Mouse (Mus musculus) adrenal gland, postnatal 14 days (tissue): ENCODE data around the gene Klhdc10. TPM values are rescaled to one million over a fixed set of nuclear protein-coding genes. Genes with fewer than 3 reads are reported as not detected.

Source experiments
- DNase-seq: peaks from one replicate; pipeline ENCODE4 v3.0.0; 2021; ENCODE audit warnings: mixed read lengths
- total RNA-seq: library from RNA; stranded (reverse); gene quantifications from 2 replicates; pipeline ENCODE4 v1.2.3, GENCODE M21; 2021

Klhdc10 gene
- total RNA-seq, 1 experiment from 2014 or later, result 72.4 TPM

- no peak for DNase-seq
Measured at GRCm38 (mm10) chr6:30402091-30402491, 423 bp downstream of the Klhdc10 start.

DNA sequence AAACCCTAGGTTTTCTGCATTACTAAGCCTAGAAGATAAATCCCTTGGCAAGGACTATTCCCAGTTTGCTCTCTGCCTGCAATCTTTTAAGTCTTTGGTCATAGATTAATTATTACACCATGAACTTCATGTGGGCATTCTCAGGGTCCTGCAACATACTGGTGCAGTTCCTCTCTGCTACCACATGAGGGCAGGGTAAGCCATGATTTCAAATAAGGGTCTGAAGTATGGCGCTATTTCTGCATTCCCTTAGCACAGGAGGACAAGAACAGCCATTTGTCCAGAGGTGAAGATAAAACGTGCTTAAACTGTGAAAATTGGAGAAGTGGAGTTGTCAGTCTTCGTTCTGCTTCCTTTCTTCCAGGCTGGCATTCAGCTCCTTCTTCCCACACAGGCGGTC lies 1.8 kb downstream of the Klhdc10 start:
- peak; percentile 81 for DNase-seq

GRCm38 (mm10) chr6:30404671-30405070 lies 3.0 kb downstream of the Klhdc10 start:
- no peak for DNase-seq

DNA sequence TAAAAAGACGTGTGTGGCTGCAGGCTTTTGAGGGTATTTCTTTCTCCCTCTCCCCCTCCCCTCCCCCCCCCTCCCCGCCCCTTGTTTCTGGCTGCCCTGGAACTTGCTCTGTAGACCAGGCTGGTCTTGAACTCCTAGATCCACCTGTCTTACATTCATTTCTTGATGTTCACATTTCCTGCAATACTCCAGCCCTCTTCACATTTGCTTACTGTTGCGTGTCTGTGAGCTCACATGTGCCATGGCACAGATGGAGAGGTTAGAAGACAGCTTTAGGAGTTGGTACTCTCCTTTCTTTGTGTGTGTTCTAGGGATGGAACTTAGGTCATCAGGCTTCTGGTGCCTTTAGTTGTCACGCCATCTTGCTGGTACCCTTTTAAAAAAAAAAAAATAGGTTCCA lies 6.6 kb downstream of the Klhdc10 start:
- DNase-seq, result no peak

GRCm38 (mm10) chr6:30409399-30410093 lies 7.9 kb downstream of the Klhdc10 start:
- DNase-seq, result no peak

GRCm38 (mm10) chr6:30411311-30411710 lies 9.6 kb downstream of the Klhdc10 start:
- DNase-seq, result peak; percentile 20

- no peak for DNase-seq
Measured at GRCm38 (mm10) chr6:30416126-30416525, 14.5 kb downstream of the Klhdc10 start.

DNA sequence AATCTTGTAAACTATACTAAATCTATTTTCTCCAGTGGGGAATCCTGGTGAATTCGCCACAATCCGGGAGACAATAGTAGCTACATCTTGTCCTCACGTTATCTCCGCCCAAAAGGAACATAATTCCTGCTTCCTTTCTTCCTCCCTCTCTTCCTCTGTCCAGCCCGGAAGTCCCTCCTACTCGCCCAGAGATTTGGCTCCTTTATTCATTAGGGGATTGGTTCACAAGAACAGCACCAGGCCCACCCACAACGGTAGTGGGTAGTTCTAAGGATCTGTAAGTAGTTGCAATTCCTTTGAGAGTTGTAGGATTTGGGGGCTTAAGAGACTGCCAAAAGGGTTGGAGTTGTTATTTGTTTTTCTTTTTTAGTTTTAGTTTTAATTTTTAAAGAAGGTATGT lies 15.1 kb downstream of the Klhdc10 start:
- DNase-seq, result no peak

GRCm38 (mm10) chr6:30432461-30433192 lies 31.0 kb downstream of the Klhdc10 start:
- DNase-seq, result no peak

- no peak for DNase-seq
Measured at GRCm38 (mm10) chr6:30436476-30436875, 34.8 kb downstream of the Klhdc10 start.

DNA sequence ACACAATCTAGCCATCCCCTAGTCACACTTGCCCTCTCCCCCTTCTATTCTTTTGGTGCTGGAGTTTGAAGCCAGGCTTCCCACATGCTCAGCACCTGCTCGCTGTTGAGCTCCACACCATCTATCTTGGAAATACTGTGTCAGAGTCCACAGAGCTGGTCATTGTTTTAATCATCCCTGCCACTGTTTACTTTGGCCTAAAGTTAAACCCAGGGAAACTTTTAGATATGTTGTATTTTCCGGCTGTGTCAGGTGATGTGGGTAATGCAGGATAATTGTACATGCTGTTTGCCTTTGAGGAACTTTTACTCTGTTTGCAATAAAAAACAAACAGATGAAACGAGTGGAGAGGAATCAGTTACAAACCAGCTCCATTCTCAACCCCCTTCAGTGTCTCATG lies 35.4 kb downstream of the Klhdc10 start:
- DNase-seq, result no peak

DNA sequence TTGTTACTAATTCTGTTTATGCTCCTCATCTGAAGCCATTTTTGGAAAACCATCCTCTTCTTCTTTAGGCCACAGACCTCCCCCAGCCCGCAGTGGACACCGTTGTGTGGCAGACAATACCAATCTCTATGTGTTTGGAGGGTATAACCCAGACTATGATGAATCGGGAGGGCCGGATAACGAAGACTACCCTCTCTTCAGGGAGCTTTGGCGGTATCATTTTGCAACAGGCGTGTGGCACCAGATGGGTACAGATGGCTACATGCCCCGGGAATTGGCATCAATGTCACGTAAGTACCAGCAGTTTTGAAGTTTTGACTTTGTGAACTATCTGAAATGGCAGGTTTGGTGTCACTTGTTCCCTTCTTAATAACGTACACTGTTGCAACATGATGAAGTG lies 37.9 kb downstream of the Klhdc10 start:
- no peak for DNase-seq

GRCm38 (mm10) chr6:30456991-30457390 lies 55.3 kb downstream of the Klhdc10 start:
- DNase-seq, result no peak

DNA sequence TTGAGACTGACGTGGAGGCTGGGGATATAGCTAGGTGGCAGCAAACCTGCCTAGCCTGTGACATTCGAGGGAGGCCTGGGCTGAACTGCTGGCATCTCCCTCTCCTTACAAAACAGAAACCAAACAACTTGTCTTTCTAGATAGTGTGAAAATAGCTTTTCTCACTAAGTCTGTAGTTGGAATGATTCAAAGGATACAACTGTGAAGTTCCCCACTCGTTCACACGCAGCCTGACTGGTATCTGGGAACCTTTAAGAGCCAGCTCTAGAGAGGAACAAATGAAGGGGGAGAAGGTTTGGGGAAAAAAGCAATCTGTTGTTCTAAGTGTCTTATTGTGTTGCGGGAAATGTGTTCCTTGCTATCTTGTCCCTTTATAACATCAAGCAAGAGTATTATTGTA lies 57.0 kb downstream of the Klhdc10 start:
- no peak for DNase-seq

GRCm38 (mm10) chr6:30459056-30459747 lies 57.5 kb downstream of the Klhdc10 start:
- DNase-seq, result no peak

DNA sequence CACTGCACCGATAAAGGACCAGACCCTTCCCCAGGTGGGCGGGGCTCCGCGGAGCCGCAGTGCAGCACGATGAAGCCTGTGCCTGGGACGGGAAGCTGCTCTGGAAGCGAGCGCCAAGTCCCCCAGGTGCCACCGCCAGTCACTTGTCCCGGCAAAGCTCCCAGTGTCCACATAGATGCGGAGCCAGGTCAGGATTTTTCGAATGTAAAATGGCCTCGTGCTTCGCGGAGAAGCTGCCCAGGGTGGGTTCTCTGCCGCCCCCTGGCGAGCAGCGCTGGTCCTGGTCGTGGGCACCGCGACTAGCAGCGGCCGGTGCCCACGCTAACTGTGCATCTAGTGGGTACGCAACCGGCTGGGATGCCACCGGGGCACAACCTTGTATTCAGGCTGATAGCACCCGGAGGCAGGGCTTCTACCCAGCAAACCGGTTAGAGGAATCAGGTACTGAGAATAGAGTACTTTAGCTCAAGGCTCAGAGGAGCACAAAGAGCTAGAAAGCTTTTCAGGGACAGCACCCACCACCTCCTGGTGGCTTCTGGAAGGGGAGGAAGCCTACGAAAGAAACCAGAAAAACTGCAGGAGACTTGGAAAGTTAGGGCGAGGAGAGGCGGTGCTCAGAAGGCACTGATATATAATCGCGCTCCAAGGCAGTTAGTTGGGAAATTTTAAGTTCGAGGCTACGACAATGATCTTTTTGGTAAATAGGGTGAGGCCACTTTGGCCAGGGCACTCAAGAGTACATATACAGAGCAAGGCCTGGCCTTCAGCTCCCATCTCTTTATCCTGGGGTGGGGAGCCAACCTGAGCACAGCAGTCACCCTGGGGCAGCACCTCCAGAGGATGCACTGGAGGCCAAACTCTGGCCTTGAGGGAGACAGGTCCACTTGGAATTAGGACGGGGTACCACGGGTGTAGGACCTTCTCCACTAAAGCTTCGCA lies 58.4 kb downstream of the Klhdc10 start:
- DNase-seq, result peak; percentile 91

- peak; percentile 76 for DNase-seq
Measured at GRCm38 (mm10) chr6:30460750-30461446, 59.2 kb downstream of the Klhdc10 start.

- DNase-seq, result no peak
Measured at GRCm38 (mm10) chr6:30461755-30462344, 60.2 kb downstream of the Klhdc10 start.

DNA sequence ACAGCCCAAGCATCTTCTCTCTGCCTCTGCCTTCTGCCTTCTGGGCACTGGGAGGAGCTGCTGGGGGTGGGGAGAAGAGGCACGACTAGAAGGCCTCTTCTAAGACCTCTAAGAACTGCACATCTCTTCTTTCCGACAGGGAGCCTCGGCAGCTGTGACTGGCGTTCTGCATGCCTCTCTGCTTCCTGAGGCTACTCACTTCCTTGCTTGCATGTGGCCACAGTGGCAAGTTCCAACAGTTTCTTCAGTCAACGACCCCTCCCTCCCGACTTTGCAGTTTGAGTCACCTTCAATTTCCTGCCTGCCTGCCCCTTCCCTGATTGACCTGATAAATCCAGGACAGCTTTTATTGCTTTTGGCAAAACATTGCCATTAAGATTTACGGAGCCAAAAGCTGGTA lies 61.2 kb downstream of the Klhdc10 start:
- DNase-seq, result no peak

GRCm38 (mm10) chr6:30465586-30465985 lies 63.9 kb downstream of the Klhdc10 start:
- no peak for DNase-seq

DNA sequence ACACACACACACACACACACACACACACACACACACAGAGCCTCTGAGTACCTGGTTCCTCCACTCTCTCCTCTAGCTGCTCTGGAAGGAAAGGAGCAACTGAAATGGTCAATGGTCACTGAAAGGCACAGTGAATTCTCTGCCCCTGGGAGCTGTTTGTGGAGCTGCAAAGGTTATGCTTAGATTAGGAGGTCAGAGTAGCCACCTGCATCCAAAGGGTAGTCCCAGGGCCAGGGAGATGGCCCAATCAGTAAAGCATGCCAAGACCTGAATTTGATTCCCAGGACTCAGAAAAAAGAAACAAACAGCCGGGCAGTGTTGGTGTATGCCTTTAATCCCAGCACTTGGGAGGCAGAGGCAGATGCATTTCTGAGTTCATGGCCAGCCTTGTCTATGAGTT lies 66.4 kb downstream of the Klhdc10 start:
- DNase-seq, result no peak
